ENCODE assay signal across 13 mouse cellular contexts in the genomic region with DNA sequence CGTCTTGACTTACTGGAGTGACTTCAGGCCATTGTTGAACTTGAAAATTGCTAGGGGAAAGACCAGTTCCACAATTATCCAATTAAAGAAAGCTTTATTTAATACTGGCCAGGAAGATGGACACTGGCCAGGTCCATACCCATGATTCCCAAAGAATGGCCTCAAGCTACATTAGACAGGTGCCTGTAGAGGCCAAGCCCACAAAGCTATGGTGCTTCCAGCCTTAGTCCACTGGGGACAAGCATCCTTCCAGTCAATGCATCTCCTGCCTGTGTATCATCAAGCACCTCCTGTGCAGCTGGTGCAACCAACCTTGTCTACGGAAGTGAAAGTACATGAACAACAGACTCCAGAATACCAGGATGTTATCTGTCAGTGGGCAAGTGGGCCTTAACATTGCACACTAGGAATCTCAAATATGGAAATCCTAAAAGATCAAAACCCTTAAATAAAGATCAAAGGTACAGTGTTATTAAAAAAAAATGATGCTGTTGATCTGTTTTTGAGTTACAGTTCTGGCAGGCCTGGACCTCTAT. TPM values are rescaled to one million over a fixed set of nuclear protein-coding genes. Genes with fewer than 3 reads are reported as not detected.
DNase-seq lines count a peak whose midpoint lies in the region; ATAC-seq and TF ChIP-seq lines count a peak whose summit lies in the region.
"Had no signal": no experiment of that assay in that cellular context is flagged by ENCODE, and none has a peak within 500 bp of the region (broad histone marks: within the 10 kb centered on the region; RNA-seq: fewer than 3 reads in every experiment).

No protein-coding gene starts in this region.

- TF ChIP-seq POLR2A in testis, adult 2 months (IDR thresholded peaks at IDR 0.05; ENCODE audit: control insufficient read depth, low read depth, low read length) = no peak

- no peaks in the 10 kb centered on the region for H3K36me3 ChIP-seq in testis, adult 2 months (ENCODE audit: control insufficient read depth, insufficient read depth, low read length)
- peaks cover 20% of the 10 kb centered on the region for H3K36me3 ChIP-seq in midbrain, embryonic 12.5 days

- H3K27me3 ChIP-seq in testis, adult 2 months (ENCODE audit: control insufficient read depth, insufficient read depth, low read length) = no peaks in the 10 kb centered on the region
- no peaks in the 10 kb centered on the region for H3K27me3 ChIP-seq in midbrain, embryonic 12.5 days
- H3K27me3 ChIP-seq: embryonic facial prominence, embryonic 13.5 days; liver, embryonic 15.5 days; stomach, embryonic 15.5 days had no signal

- H3K4me2 ChIP-seq in midbrain, embryonic 12.5 days (replicated peaks) = no peak overlapping the region

- TF ChIP-seq CTCF in testis, adult 2 months (IDR thresholded peaks at IDR 0.05; ENCODE audit: control insufficient read depth, insufficient read depth, insufficient replicate concordance, low read depth, low read length) = no peak

- H3K4me1 ChIP-seq in testis, adult 2 months (ENCODE audit: control insufficient read depth, insufficient read depth, low read length) = peaks cover 5% of the 10 kb centered on the region
- H3K4me1 ChIP-seq in midbrain, embryonic 12.5 days = peaks cover 21% of the 10 kb centered on the region
- H3K4me1 ChIP-seq: stomach, embryonic 15.5 days had no signal

- ATAC-seq in cerebellum, adult (ENCODE audit: insufficient number of reproducible peaks, low FRiP score, low TSS enrichment) = no peak
- no peak for ATAC-seq in midbrain, embryonic 12.5 days (ENCODE audit: low FRiP score, low read depth)
- ATAC-seq in frontal cortex, adult (ENCODE audit: low TSS enrichment) = no peak
- ATAC-seq: forebrain, embryonic 14.5 days; intestine, postnatal 0 days had no signal

- H3K9ac ChIP-seq in midbrain, embryonic 12.5 days (replicated peaks) = no peak overlapping the region
- H3K9ac ChIP-seq: stomach, embryonic 15.5 days had no signal

- H3K9me3 ChIP-seq in midbrain, embryonic 12.5 days = no peaks in the 10 kb centered on the region
- H3K9me3 ChIP-seq: embryonic facial prominence, embryonic 13.5 days; liver, embryonic 15.5 days; stomach, embryonic 15.5 days had no signal

- H3K27ac ChIP-seq in testis, adult 2 months (ENCODE audit: control insufficient read depth, insufficient read depth, low read depth, low read length) = no peak overlapping the region
- peak overlapping the region; percentile 97 for H3K27ac ChIP-seq in midbrain, embryonic 12.5 days (replicated peaks)

- peak; percentile 35 for DNase-seq in cerebellum, adult 11-12 months
- no peak for DNase-seq in testis, postnatal 14 days (ENCODE audit: low spot score)
- DNase-seq in adrenal gland, postnatal 36 days = no peak
- DNase-seq in right cerebral cortex, postnatal 36 days (ENCODE audit: low spot score in 2 of 2) = no peak

- peak overlapping the region; percentile 50 for H3K4me3 ChIP-seq in testis, adult 2 months (ENCODE audit: control insufficient read depth, low read depth, low read length)
- H3K4me3 ChIP-seq in midbrain, embryonic 12.5 days = no peak overlapping the region

- 90% methylated on average over 2 of the region's 2 CpGs for whole genome bisulfite sequencing in midbrain, embryonic 12.5 days

RNA-seq across cellular contexts. Expression of gene Cyp51, which starts 1.2 kb away (rescaled TPM):
- 72.9 and 88.0 TPM in 2 replicates for polyA plus RNA-seq in testis, adult 2 months (2012; rRNA removed)
- polyA plus RNA-seq in midbrain, embryonic 12.5 days (2016; fragmentation: Nextera tagmentation; extraction: Ambion mirVana) = 166 and 168 TPM in 2 replicates
- total RNA-seq in adrenal gland, postnatal 36 days (2021) = 100 to 1,000 TPM in 1 of 2 experiments, 10 to 100 TPM in 1; 88.9 to 105 TPM
